Mouse (Mus musculus) kidney, embryonic 15.5 days (tissue): ENCODE measurements around the gene Cnot6l. TPM values are rescaled to one million over a fixed set of nuclear protein-coding genes. Genes with fewer than 3 reads are reported as not detected.

Experiments used
- ATAC-seq: fragments of 200-750 bp; cut with Nextera tagmentation; replicated peaks from 2 replicates; pipeline ENCODE4 v1.8.0; 2017; ENCODE audit warnings: moderate TSS enrichment; ENCODE audit not compliant: low FRiP score
- H3K27ac ChIP-seq: fragments of 300-500 bp; sonication (generic); 2 replicates; pipeline ENCODE4 v1.5.1; 2015; ENCODE audit warnings: mild to moderate bottlenecking, inconsistent platforms
- H3K27me3 ChIP-seq: fragments of 300-500 bp; sonication (generic); 2 replicates; pipeline ENCODE4 v1.6.1; 2015; ENCODE audit warnings: inconsistent platforms
- H3K36me3 ChIP-seq: fragments of 300-500 bp; sonication (generic); 2 replicates; pipeline ENCODE4 v1.6.1; 2015; ENCODE audit warnings: inconsistent platforms
- H3K4me1 ChIP-seq: fragments of 300-500 bp; sonication (generic); 2 replicates; pipeline ENCODE4 v1.6.1; 2015; ENCODE audit warnings: inconsistent platforms
- H3K4me2 ChIP-seq: fragments of 300-500 bp; sonication (generic); 2 replicates; pipeline ENCODE4 v1.6.1; 2015; ENCODE audit warnings: moderate library complexity, mild to moderate bottlenecking, inconsistent platforms
- H3K4me3 ChIP-seq: fragments of 300-500 bp; sonication (generic); replicated peaks from 2 replicates; pipeline ENCODE4 v1.5.1; 2015; ENCODE audit warnings: mild to moderate bottlenecking, inconsistent platforms
- H3K9ac ChIP-seq: fragments of 300-500 bp; sonication (generic); 2 replicates; pipeline ENCODE4 v1.6.1; 2015; ENCODE audit warnings: mild to moderate bottlenecking, inconsistent platforms
- H3K9me3 ChIP-seq: fragments of 300-500 bp; sonication (generic); replicated peaks from 2 replicates; pipeline ENCODE4 v1.6.1; 2016; ENCODE audit warnings: inconsistent platforms
- WGBS: fragments of 180-500 bp; shearing (Covaris S2); methylation state at CpG from one replicate; pipeline ENCODE4 v1.1.7; 2015; ENCODE audit warnings: mixed read lengths; 5-methylcytosine and 5-hydroxymethylcytosine counted together
- polyA plus RNA-seq: library from polyadenylated mRNA; unstranded; fragments of >200 nt; fragmentation: Nextera tagmentation; extraction: Ambion mirVana; gene quantifications from 2 replicates; pipeline ENCODE4 v1.2.1, GENCODE M21; 2015

Gene Cnot6l
- polyA plus RNA-seq, 1 experiment from 2014 or later: 21.4 TPM

- Histone ChIP-seq H3K27me3 (no peaks in the 10 kb centered on the region), H3K36me3 (no peaks in the 10 kb centered on the region), H3K9ac (no peak overlapping the region), H3K4me1 (0 out of 2 replicates have a peak, but pooled peaks cover 6% of the 10 kb centered on the region), H3K27ac (no peak overlapping the region), H3K4me2 (no peak overlapping the region), H3K9me3 (no peaks in the 10 kb centered on the region), H3K4me3 (no peak overlapping the region)
- 85% methylated on average over 5 of the region's 5 CpGs for WGBS
- no peak for ATAC-seq
These were observed 124.7 kb downstream of the Cnot6l start for GRCm38 (mm10) chr5:96039188-96039840.

- Histone ChIP-seq H3K4me1 (0 out of 2 replicates have a peak, but pooled peaks cover 6% of the 10 kb centered on the region), H3K27ac (no peak overlapping the region), H3K27me3 (no peaks in the 10 kb centered on the region), H3K36me3 (no peaks in the 10 kb centered on the region), H3K9me3 (no peaks in the 10 kb centered on the region), H3K4me2 (no peak overlapping the region), H3K9ac (no peak overlapping the region), H3K4me3 (no peak overlapping the region)
- ATAC-seq: no peak; the same call in 1 of the 2 replicates
- WGBS: 36% methylated on average over 8 of the region's 8 CpGs
These were observed 126.3 kb downstream of the Cnot6l start for GRCm38 (mm10) chr5:96037684-96038121.

- ATAC-seq: no peak
- H3K4me1 ChIP-seq: 0 out of 2 replicates have a peak, but pooled peaks cover 6% of the 10 kb centered on the region
- H3K27me3 ChIP-seq: no peaks in the 10 kb centered on the region
- H3K27ac ChIP-seq: no peak overlapping the region
- WGBS: 68% methylated on average over 7 of the region's 7 CpGs
- no peaks in the 10 kb centered on the region for H3K36me3 ChIP-seq
- H3K9me3 ChIP-seq: no peaks in the 10 kb centered on the region
- no peak overlapping the region for H3K9ac ChIP-seq
- H3K4me2 ChIP-seq: no peak overlapping the region
- no peak overlapping the region for H3K4me3 ChIP-seq
These were observed 127.8 kb downstream of the Cnot6l start for GRCm38 (mm10) chr5:96036125-96036672.

DNA sequence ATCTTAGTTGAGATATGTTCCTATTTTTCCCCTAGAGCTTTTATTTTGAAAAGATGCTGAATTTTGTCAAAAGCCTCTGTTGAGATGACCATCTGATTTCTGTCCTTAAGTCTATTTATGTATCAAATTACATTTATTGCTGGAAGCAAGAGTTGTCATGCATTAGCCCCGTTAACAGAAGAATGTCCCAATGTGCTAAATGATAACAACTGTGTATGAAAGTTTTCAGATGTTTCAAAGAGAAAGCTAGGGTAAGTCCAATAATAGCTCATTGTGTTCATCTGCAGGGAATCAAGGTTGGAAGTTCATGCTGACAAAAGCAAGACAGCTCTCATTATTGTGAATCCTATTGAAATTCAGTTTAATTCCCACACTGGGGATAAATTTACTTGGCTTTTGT lies 129.9 kb downstream of the Cnot6l start:
- Histone ChIP-seq H3K4me3 (no peak overlapping the region), H3K4me1 (0 out of 2 replicates have a peak, but pooled peaks cover 6% of the 10 kb centered on the region), H3K36me3 (no peaks in the 10 kb centered on the region), H3K27ac (no peak overlapping the region), H3K9ac (no peak overlapping the region), H3K27me3 (no peaks in the 10 kb centered on the region), H3K4me2 (no peak overlapping the region), H3K9me3 (no peaks in the 10 kb centered on the region)
- no peak for ATAC-seq
- 35% methylated on average over 1 of the region's 1 CpGs for WGBS

DNA sequence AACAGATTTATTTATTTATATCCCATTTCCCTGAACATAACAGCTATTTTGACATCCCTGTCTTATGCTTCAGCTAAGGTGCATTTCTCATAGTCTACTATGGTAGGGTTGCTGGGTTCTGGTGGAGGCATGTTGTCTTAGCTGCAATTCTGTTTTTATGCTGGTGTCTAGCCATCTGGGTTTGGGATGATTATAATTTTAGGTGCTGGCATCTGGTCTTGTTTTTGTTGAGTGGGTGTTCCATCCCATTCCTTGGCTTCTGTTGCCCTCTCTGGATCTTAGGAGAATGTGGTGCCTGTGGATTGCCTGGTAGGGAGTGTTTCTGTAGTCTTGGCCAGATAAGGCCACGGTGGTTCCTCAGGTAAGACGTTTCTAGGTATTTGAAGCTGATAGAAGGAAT lies 134.2 kb downstream of the Cnot6l start:
- Histone ChIP-seq H3K4me3 (no peak overlapping the region), H3K9me3 (no peaks in the 10 kb centered on the region), H3K27me3 (no peaks in the 10 kb centered on the region), H3K4me1 (no peaks in the 10 kb centered on the region), H3K27ac (no peak overlapping the region), H3K9ac (no peak overlapping the region), H3K4me2 (no peak overlapping the region), H3K36me3 (no peaks in the 10 kb centered on the region)
- WGBS: 89% methylated on average over 2 of the region's 2 CpGs
- ATAC-seq: no peak

Other genes with a start within 250 kb of the Cnot6l start
- 7.2 and 8.9 TPM in 2 replicates for gene Cxcl13, start 207.2 kb downstream of the Cnot6l start, polyA plus RNA-seq
- 24.0 and 26.2 TPM in 2 replicates for gene Mrpl1, start 45.3 kb upstream of the Cnot6l start, polyA plus RNA-seq
- 35.3 and 36.4 TPM in 2 replicates for gene Fras1, start 209.8 kb upstream of the Cnot6l start, polyA plus RNA-seq